Mouse (Mus musculus) erythroid progenitor cell, adult 5-6 weeks (primary cell): ENCODE measurements around the gene Nav1. TPM values are rescaled to one million over a fixed set of nuclear protein-coding genes. Genes with fewer than 3 reads are reported as not detected.
"Not testable (repeated sequence)": the region's sequence is repeated elsewhere in the genome, so short reads cannot be mapped to it uniquely, and the experiment has no call there.

Source experiments
- ATAC-seq: replicated peaks from 2 replicates; pipeline ENCODE4 v1.8.0; 2016; ENCODE audit warnings: moderate number of reproducible peaks, mild to moderate bottlenecking, moderate TSS enrichment, inconsistent platforms; ENCODE audit not compliant: poor library complexity, low FRiP score, severe bottlenecking
- total RNA-seq, 2 experiments: library from RNA; stranded (forward) in 1 of 2; stranded (reverse) in 1 of 2; fragments of 150-400 nt in 1 of 2; fragments of 186-747, 209-891 nt in 1 of 2; gene quantifications; 2 replicates each; pipeline versions ENCODE4 v1.2.3 to v1.2.4; 2015 to 2017; ENCODE audit warnings: low replicate concordance in 2 of 2

The Nav1 gene
- total RNA-seq, 2 experiments from 2014 or later: 1.1 to 11.7 TPM

DNA sequence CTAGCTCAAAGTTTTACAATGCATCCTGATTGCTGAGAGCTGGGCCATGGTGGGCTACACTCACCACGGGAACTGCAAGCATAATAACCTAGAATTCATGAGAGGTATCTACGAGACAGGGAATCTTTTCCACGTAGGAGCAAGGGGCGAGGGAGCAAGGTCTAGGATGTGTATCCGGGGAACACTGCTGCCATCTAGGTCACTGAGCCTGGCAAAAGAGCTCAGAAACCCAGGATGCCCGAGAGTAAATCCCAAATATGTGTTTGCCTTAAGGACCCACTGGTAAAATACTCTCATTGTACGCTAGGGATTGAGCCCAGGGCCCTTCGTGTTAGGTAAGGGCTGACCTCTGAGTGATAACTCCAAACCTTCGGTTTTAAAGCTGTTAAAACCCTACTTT lies 104.3 kb downstream of the Nav1 start:
- no peak for ATAC-seq

- ATAC-seq: no peak
Measured at GRCm38 (mm10) chr1:135502135-135502534, 105.0 kb downstream of the Nav1 start.

GRCm38 (mm10) chr1:135498455-135499358 lies 108.4 kb downstream of the Nav1 start:
- ATAC-seq: no peak

GRCm38 (mm10) chr1:135495048-135495447 lies 112.0 kb downstream of the Nav1 start:
- ATAC-seq: no peak

DNA sequence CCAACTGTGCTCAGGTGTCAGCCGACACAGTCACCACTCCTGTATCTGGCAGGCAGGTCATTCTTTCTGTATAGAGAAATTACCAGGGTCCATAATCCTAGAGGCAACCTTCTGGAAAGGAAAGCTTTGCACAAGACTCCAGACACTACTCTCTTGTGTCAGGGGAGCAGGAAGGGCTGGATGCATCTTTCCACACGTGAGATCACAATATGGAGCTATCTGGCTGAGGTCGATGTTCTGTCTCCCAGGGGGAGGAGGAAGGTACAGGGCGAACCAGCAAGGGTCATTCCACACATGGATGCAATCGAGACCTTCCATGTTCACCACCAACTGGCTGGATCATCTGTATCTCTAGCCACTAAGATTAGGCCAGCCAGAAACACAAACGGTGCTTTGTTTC lies 113.2 kb downstream of the Nav1 start:
- no peak for ATAC-seq

DNA sequence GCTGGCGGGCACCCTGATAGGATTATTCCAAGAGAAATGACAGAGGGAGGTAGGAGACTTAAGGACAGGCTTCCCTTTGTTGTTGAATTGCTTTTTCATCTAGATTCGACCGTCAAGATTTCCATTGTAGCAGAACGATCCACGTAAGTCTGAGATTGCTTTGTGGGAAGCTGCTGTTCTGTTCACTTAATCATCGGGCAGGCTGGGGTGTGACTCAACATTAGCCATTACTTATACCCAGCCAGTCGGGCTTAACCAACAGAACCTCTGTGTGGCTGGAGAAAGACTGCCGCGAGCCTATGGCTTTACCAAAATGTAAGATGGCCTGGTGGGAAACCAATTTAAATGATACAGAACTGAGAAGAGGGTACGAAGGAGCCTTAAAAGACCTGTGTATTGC lies 114.7 kb downstream of the Nav1 start:
- no peak for ATAC-seq

DNA sequence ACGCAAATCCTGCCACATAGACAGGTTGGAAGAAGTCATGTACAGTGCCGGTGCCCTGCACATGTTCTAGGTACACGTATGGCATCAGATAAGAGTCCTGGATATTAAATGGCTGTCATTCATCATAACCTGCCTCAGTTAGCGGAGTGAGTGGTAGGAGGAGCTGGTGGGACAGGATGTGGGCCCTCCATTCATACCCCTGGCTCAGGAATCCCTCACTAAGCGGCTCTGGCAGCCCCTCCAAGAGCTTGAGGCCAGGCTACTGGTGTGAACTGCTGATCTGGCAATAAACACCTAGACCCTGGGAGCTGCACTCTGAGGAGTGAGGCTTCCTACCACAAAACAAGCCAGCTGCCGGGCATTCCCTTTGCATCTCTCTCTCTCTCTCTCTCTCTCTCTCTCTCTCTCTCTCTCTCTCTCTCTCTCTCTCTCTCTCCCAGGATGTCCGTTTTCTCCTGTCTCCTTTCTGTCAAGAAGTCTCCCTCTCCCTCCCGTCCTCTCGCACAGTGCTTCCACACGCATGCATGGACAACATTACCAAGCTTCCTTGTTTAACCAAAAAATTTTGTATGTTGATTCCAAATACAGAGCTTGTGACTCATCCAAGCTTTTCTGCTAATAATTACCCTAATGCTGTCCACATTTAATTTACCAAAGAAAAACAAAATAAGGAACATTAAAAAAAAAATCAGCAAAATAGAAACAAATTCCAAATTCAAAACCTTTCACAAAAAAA lies 116.0 kb downstream of the Nav1 start:
- ATAC-seq: no peak

- ATAC-seq: no peak
Measured at GRCm38 (mm10) chr1:135488879-135489278, 118.2 kb downstream of the Nav1 start.

- no peak for ATAC-seq
Measured at GRCm38 (mm10) chr1:135485179-135485578, 121.9 kb downstream of the Nav1 start.

- ATAC-seq: not testable (repeated sequence)
Measured at GRCm38 (mm10) chr1:135484503-135485051, 122.5 kb downstream of the Nav1 start.

- no peak for ATAC-seq
Measured at GRCm38 (mm10) chr1:135483971-135484370, 123.1 kb downstream of the Nav1 start.

GRCm38 (mm10) chr1:135482666-135483065 lies 124.4 kb downstream of the Nav1 start:
- ATAC-seq: no peak

GRCm38 (mm10) chr1:135481656-135482055 lies 125.4 kb downstream of the Nav1 start:
- no peak for ATAC-seq

DNA sequence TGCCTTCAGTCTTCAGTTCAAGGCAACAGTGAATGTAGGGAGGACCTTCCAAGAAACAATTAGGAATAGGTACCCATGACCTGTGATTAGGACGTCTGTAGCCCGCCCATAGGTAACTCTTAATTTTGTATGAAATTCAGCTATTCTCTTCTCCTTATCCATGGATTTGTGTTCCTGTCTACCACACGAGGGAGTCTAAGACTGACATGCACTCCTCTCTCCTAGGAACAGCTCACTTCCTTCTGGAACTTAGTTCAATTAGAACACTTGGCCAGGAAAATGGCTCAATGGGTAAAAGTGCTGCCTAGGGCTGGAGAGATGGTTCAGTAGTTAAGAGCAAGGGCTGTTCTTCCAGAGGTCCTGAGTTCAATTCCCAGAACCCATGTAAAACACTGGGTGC lies 126.3 kb downstream of the Nav1 start:
- no peak for ATAC-seq

GRCm38 (mm10) chr1:135475571-135475895 lies 131.6 kb downstream of the Nav1 start:
- no peak for ATAC-seq

GRCm38 (mm10) chr1:135474861-135475570 lies 132.1 kb downstream of the Nav1 start:
- no peak for ATAC-seq

GRCm38 (mm10) chr1:135472536-135472935 lies 134.6 kb downstream of the Nav1 start:
- ATAC-seq: no peak

DNA sequence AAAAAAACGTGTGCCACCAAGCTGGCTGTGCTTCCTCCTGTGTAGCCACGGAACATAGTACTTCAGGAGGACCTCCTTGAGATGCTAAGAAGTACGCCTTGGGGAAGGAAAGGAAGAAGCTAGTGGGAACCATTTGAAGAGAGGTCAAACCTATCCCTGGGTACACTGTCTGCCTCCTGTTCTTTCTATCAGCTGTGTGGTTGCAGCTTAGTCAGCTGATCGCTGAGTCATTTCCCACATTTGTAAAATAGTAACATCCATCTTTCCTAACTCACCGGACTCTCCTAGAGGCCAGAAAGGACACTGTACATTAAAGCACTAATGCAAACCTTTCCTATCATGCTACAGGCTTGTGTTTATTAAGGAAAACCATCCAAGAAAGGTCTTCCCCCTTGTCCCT lies 135.4 kb downstream of the Nav1 start:
- ATAC-seq: no peak

DNA sequence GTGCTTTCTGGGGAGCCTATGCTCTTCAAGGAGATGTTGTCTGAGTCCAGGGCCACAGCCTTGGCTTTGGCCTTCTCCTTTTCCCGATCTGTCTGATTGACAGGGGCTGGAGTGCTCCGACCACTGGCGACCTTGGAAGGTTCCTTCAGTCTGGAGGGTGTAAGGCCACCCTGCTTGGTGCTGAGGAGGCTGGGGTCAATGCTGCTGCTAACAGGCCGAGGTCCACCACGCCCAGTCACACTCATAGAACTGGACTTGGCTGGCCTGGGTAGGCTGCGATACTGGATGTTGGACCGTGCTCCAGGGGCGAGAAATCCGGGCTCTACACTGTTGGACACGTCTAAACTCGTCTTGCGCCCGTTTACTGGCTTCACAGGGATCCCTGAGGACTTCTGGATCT lies 136.5 kb downstream of the Nav1 start:
- no peak for ATAC-seq

- no peak for ATAC-seq
Measured at GRCm38 (mm10) chr1:135467462-135467861, 139.6 kb downstream of the Nav1 start.
